Mouse (Mus musculus) gastrocnemius, postnatal 36 days (tissue): ENCODE measurements around the gene Cmtm4. TPM values are rescaled to one million over a fixed set of nuclear protein-coding genes. Genes with fewer than 3 reads are reported as not detected.

ENCODE experiments used
- DNase-seq, 2 experiments: peaks; one replicate each; pipeline ENCODE4 v3.0.0; 2022
- intact Hi-C: fragments of 180-260 bp; cut with DNase I; formaldehyde crosslinking; loops from one replicate; pipeline ENCODE4 v1.15.1; 2025
- total RNA-seq, 2 experiments: library from RNA; stranded (reverse); gene quantifications; 2 replicates each; pipeline ENCODE4 v1.2.3; 2021

Gene Cmtm4
- total RNA-seq, 2 experiments from 2014 or later = 4.2 to 4.9 TPM

GRCm38 (mm10) chr8:104379301-104379836, 16.2 kb downstream of the Cmtm4 start:
- DNase-seq = no peak
- intact Hi-C loops = no loop called here

GRCm38 (mm10) chr8:104376669-104377068, 18.9 kb downstream of the Cmtm4 start:
- no peak for DNase-seq
- intact Hi-C loops = no loop called here

- intact Hi-C loops = no loop called here
- no peak for DNase-seq
Observed at GRCm38 (mm10) chr8:104375959-104376358, 19.6 kb downstream of the Cmtm4 start.

GRCm38 (mm10) chr8:104374864-104375846, 20.5 kb downstream of the Cmtm4 start:
- peak in 1 of 2 experiments; percentile 24 for DNase-seq
- intact Hi-C loops = no loop called here

GRCm38 (mm10) chr8:104374269-104374668, 21.3 kb downstream of the Cmtm4 start:
- no peak for DNase-seq
- intact Hi-C loops = no loop called here

GRCm38 (mm10) chr8:104373779-104374178, 21.8 kb downstream of the Cmtm4 start:
- DNase-seq = no peak
- intact Hi-C loops = no loop called here

- intact Hi-C loops = no loop called here
- DNase-seq = no peak
Observed at GRCm38 (mm10) chr8:104371121-104371520, 24.5 kb downstream of the Cmtm4 start.

- DNase-seq = no peak
- intact Hi-C loops = no loop called here
Observed at GRCm38 (mm10) chr8:104370071-104370470, 25.5 kb downstream of the Cmtm4 start.

- intact Hi-C loops = no loop called here
- DNase-seq = no peak
Observed at GRCm38 (mm10) chr8:104369591-104369990, 26.0 kb downstream of the Cmtm4 start.

GRCm38 (mm10) chr8:104367398-104367797, 28.2 kb downstream of the Cmtm4 start:
- intact Hi-C loops = no loop called here
- DNase-seq = no peak

GRCm38 (mm10) chr8:104365695-104366094, 29.9 kb downstream of the Cmtm4 start:
- intact Hi-C loops = no loop called here
- DNase-seq = no peak

- intact Hi-C loops = no loop called here
Observed at GRCm38 (mm10) chr8:104359778-104360456, 35.7 kb downstream of the Cmtm4 start.

GRCm38 (mm10) chr8:104358637-104359036, 37.0 kb downstream of the Cmtm4 start:
- no peak for DNase-seq
- intact Hi-C loops = no loop called here

More at GRCm38 (mm10) chr8:104359778-104360456, 35.7 kb downstream of the Cmtm4 start:
- DNase-seq = no peak

- no peak for DNase-seq
- intact Hi-C loops = no loop called here
Observed at GRCm38 (mm10) chr8:104354504-104354903, 41.1 kb downstream of the Cmtm4 start.

GRCm38 (mm10) chr8:104353186-104353585, 42.4 kb downstream of the Cmtm4 start:
- no peak for DNase-seq
- intact Hi-C loops = no loop called here

GRCm38 (mm10) chr8:104350047-104350446, 45.6 kb downstream of the Cmtm4 start:
- no peak for DNase-seq
- intact Hi-C loops = no loop called here

- intact Hi-C loops = no loop called here
- DNase-seq = no peak
Observed at GRCm38 (mm10) chr8:104348971-104349370, 46.6 kb downstream of the Cmtm4 start.

- intact Hi-C loops = no loop called here
Observed at GRCm38 (mm10) chr8:104346706-104347105, 48.9 kb downstream of the Cmtm4 start.

GRCm38 (mm10) chr8:104344622-104345021, 51.0 kb downstream of the Cmtm4 start:
- no peak for DNase-seq
- intact Hi-C loops = loop anchor here (2.0 to 5.0 kb wide), 3 partner anchors 58 to 226 kb away; partner anchors contain the start of gene Dync1li2

More at GRCm38 (mm10) chr8:104346706-104347105, 48.9 kb downstream of the Cmtm4 start:
- DNase-seq = no peak

- intact Hi-C loops = loop anchor here (2.0 to 5.0 kb wide), 3 partner anchors 58 to 227 kb away; partner anchors contain the start of gene Dync1li2
- DNase-seq = peak; percentile 81 to 83
Observed at GRCm38 (mm10) chr8:104343957-104344356, 51.6 kb downstream of the Cmtm4 start.

GRCm38 (mm10) chr8:104342426-104342825, 53.2 kb downstream of the Cmtm4 start:
- intact Hi-C loops = loop anchor here (5.0 kb wide), 1 partner anchor 60 kb away; no protein-coding TSS in a partner anchor

More at GRCm38 (mm10) chr8:104342426-104342825, 53.2 kb downstream of the Cmtm4 start:
- no peak for DNase-seq
